Mouse (Mus musculus): ENCODE results near the gene Pdcd1lg2.

DNA sequence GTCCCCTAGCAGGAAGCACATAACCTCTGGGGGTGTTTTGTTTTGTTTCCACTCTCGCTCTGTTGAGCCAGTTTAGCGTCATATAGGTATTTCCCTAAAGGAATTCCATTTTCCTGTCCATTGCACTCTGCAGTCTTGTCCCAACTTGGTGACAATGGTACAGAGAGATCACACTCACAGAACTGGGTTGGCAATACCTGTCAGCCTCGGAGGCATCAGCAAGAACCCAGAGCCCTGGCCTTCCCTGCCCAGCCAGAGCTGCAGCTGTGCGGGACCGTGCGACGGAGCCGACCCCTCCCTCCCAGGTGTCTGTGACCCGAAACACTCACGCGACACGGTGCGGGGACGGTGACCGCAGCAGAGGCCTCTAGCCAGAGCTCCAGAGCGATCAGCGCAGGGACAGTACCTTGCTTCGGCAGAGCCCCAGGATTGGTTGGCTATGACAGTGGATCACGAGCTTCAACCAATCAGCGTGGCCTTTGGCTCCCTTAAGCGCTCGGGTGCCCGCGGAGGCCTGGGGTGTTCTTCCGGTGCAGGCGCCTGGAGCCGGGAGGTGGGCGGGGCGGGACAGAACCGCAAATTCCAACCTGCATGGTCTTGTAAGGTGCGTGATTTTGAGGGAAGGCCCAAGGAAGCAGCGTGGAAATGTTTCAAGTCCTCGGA lies 49.1 kb upstream of the Pdcd1lg2 start:
- TF ChIP-seq CTCF (IDR thresholded peaks at IDR 0.05 in 2 of 3, conservative IDR thresholded peaks at IDR 0.05 in 1 of 3; ENCODE audit: control insufficient read depth in 1 of 3, insufficient read depth in 1 of 3, low read depth in 2 of 3, low read length in 3 of 3, poor library complexity in 1 of 3, severe bottlenecking in 1 of 3) (no peak), EP300 (IDR thresholded peaks at IDR 0.05; ENCODE audit: low read depth in 1 of 2, low read length in 2 of 2) (no peak), TCF12 (IDR thresholded peaks at IDR 0.05; ENCODE audit: low read depth, low read length) (no peak), ETS1 (IDR thresholded peaks at IDR 0.05; ENCODE audit: low read depth, low read length) (no peak), E2F4 (IDR thresholded peaks at IDR 0.05; ENCODE audit: borderline replicate concordance, low read depth, low read length) (no peak), POLR2AphosphoS5 (IDR thresholded peaks at IDR 0.05; ENCODE audit: borderline replicate concordance, low read depth, low read length) (0 out of 2 replicates have a peak, but pooled peaks have one; percentile 38), SMC3 (IDR thresholded peaks at IDR 0.05; ENCODE audit: low read depth, low read length) (no peak), POLR2A (IDR thresholded peaks at IDR 0.05; ENCODE audit: control insufficient read depth in 1 of 2, insufficient read depth in 1 of 2, low read depth in 1 of 2, low read length in 2 of 2, poor library complexity in 1 of 2) (peak in 1 of 2 experiments; percentile 98; a peak in 2 of 4 replicates), NELFE (IDR thresholded peaks at IDR 0.05; ENCODE audit: low read depth, low read length) (no peak), HCFC1 (IDR thresholded peaks at IDR 0.05; ENCODE audit: low read depth, low read length) (no peak)

Measured in MEL (cell line).